Mouse (Mus musculus): ENCODE measurements around the gene Metap2. TPM values are rescaled to one million over a fixed set of nuclear protein-coding genes. Genes with fewer than 3 reads are reported as not detected.

Gene Metap2
- polyA plus RNA-seq, 1 experiment from 2014 or later, result 171 TPM

GRCm38 (mm10) chr10:93912917-93913316, 16.0 kb upstream of the Metap2 start:
- Histone ChIP-seq H3K4me2 (replicated peaks; ENCODE audit: low read depth, low read length) (no peak overlapping the region), H3K36me3 (ENCODE audit: insufficient read depth, low read length) (no peaks in the 10 kb centered on the region), H3K9ac (replicated peaks; ENCODE audit: low read length) (no peak overlapping the region), H3K4me1 (ENCODE audit: insufficient read depth, low read length) (no peaks in the 10 kb centered on the region), H3K27me3 (ENCODE audit: insufficient read depth, low read length) (no peaks in the 10 kb centered on the region), H3K27ac (ENCODE audit: low read length) (no peak overlapping the region), H3K4me3 (ENCODE audit: low read length) (no peak overlapping the region), H3K9me3 (ENCODE audit: low read length) (no peaks in the 10 kb centered on the region)
- no peak for ATAC-seq (ENCODE audit: low FRiP score, low TSS enrichment)
- 93% methylated on average over 1 of the region's 1 CpGs for WGBS

GRCm38 (mm10) chr10:93912136-93912855, 15.4 kb upstream of the Metap2 start:
- Histone ChIP-seq H3K4me1 (ENCODE audit: insufficient read depth, low read length) (no peaks in the 10 kb centered on the region), H3K27me3 (ENCODE audit: insufficient read depth, low read length) (no peaks in the 10 kb centered on the region), H3K27ac (ENCODE audit: low read length) (no peak overlapping the region), H3K9ac (replicated peaks; ENCODE audit: low read length) (no peak overlapping the region), H3K4me3 (ENCODE audit: low read length) (no peak overlapping the region), H3K4me2 (replicated peaks; ENCODE audit: low read depth, low read length) (no peak overlapping the region), H3K36me3 (ENCODE audit: insufficient read depth, low read length) (no peaks in the 10 kb centered on the region), H3K9me3 (ENCODE audit: low read length) (no peaks in the 10 kb centered on the region)
- ATAC-seq (ENCODE audit: low FRiP score, low TSS enrichment), result no peak
- WGBS, result 92% methylated on average over 5 of the region's 5 CpGs

- Histone ChIP-seq H3K9ac (replicated peaks; ENCODE audit: low read length) (no peak overlapping the region), H3K27me3 (ENCODE audit: insufficient read depth, low read length) (no peaks in the 10 kb centered on the region), H3K4me3 (ENCODE audit: low read length) (no peak overlapping the region), H3K9me3 (ENCODE audit: low read length) (no peaks in the 10 kb centered on the region), H3K4me2 (replicated peaks; ENCODE audit: low read depth, low read length) (no peak overlapping the region), H3K4me1 (ENCODE audit: insufficient read depth, low read length) (no peaks in the 10 kb centered on the region), H3K36me3 (ENCODE audit: insufficient read depth, low read length) (no peaks in the 10 kb centered on the region), H3K27ac (ENCODE audit: low read length) (no peak overlapping the region)
- ATAC-seq (ENCODE audit: low FRiP score, low TSS enrichment), result no peak
- 71% methylated on average over 5 of the region's 5 CpGs for WGBS
Measured at GRCm38 (mm10) chr10:93911326-93911725, 14.4 kb upstream of the Metap2 start.

GRCm38 (mm10) chr10:93909811-93910446, 13.0 kb upstream of the Metap2 start:
- no peaks in the 10 kb centered on the region for H3K4me1 ChIP-seq (ENCODE audit: insufficient read depth, low read length)
- H3K27ac ChIP-seq (ENCODE audit: low read length), result no peak overlapping the region
- 76% methylated on average over 5 of the region's 5 CpGs for WGBS
- H3K9ac ChIP-seq (replicated peaks; ENCODE audit: low read length), result no peak overlapping the region
- ATAC-seq (ENCODE audit: low FRiP score, low TSS enrichment), result no peak
- H3K4me2 ChIP-seq (replicated peaks; ENCODE audit: low read depth, low read length), result no peak overlapping the region
- H3K36me3 ChIP-seq (ENCODE audit: insufficient read depth, low read length), result no peaks in the 10 kb centered on the region
- H3K27me3 ChIP-seq (ENCODE audit: insufficient read depth, low read length), result no peaks in the 10 kb centered on the region
- no peak overlapping the region for H3K4me3 ChIP-seq (ENCODE audit: low read length)
- H3K9me3 ChIP-seq (ENCODE audit: low read length), result no peaks in the 10 kb centered on the region

- H3K9ac ChIP-seq (replicated peaks; ENCODE audit: low read length), result no peak overlapping the region
- no peaks in the 10 kb centered on the region for H3K36me3 ChIP-seq (ENCODE audit: insufficient read depth, low read length)
- H3K4me3 ChIP-seq (ENCODE audit: low read length), result no peak overlapping the region
- no peaks in the 10 kb centered on the region for H3K27me3 ChIP-seq (ENCODE audit: insufficient read depth, low read length)
- H3K9me3 ChIP-seq (ENCODE audit: low read length), result no peaks in the 10 kb centered on the region
- H3K4me2 ChIP-seq (replicated peaks; ENCODE audit: low read depth, low read length), result no peak overlapping the region
- H3K4me1 ChIP-seq (ENCODE audit: insufficient read depth, low read length), result no peaks in the 10 kb centered on the region
- ATAC-seq (ENCODE audit: low FRiP score, low TSS enrichment), result no peak
- WGBS, result 94% methylated on average over 1 of the region's 1 CpGs
- H3K27ac ChIP-seq (ENCODE audit: low read length), result no peak overlapping the region
Measured at GRCm38 (mm10) chr10:93909015-93909414, 12.1 kb upstream of the Metap2 start.

GRCm38 (mm10) chr10:93908540-93908939, 11.6 kb upstream of the Metap2 start:
- H3K4me1 ChIP-seq (ENCODE audit: insufficient read depth, low read length), result no peaks in the 10 kb centered on the region
- H3K9ac ChIP-seq (replicated peaks; ENCODE audit: low read length), result no peak overlapping the region
- H3K4me3 ChIP-seq (ENCODE audit: low read length), result no peak overlapping the region
- no peak for ATAC-seq (ENCODE audit: low FRiP score, low TSS enrichment)
- WGBS, result 84% methylated on average over 7 of the region's 7 CpGs
- H3K4me2 ChIP-seq (replicated peaks; ENCODE audit: low read depth, low read length), result no peak overlapping the region
- H3K27me3 ChIP-seq (ENCODE audit: insufficient read depth, low read length), result no peaks in the 10 kb centered on the region
- no peaks in the 10 kb centered on the region for H3K36me3 ChIP-seq (ENCODE audit: insufficient read depth, low read length)
- no peak overlapping the region for H3K27ac ChIP-seq (ENCODE audit: low read length)
- H3K9me3 ChIP-seq (ENCODE audit: low read length), result no peaks in the 10 kb centered on the region

- no peaks in the 10 kb centered on the region for H3K4me1 ChIP-seq (ENCODE audit: insufficient read depth, low read length)
- no peak for ATAC-seq (ENCODE audit: low FRiP score, low TSS enrichment)
- H3K9ac ChIP-seq (replicated peaks; ENCODE audit: low read length), result no peak overlapping the region
- no peak overlapping the region for H3K4me2 ChIP-seq (replicated peaks; ENCODE audit: low read depth, low read length)
- no peak overlapping the region for H3K27ac ChIP-seq (ENCODE audit: low read length)
- no peaks in the 10 kb centered on the region for H3K36me3 ChIP-seq (ENCODE audit: insufficient read depth, low read length)
- no peaks in the 10 kb centered on the region for H3K9me3 ChIP-seq (ENCODE audit: low read length)
- WGBS, result 43% methylated on average over 10 of the region's 10 CpGs
- H3K27me3 ChIP-seq (ENCODE audit: insufficient read depth, low read length), result no peaks in the 10 kb centered on the region
- H3K4me3 ChIP-seq (ENCODE audit: low read length), result no peak overlapping the region
Measured at GRCm38 (mm10) chr10:93907376-93907775, 10.5 kb upstream of the Metap2 start.

- no peak overlapping the region for H3K4me2 ChIP-seq (replicated peaks; ENCODE audit: low read depth, low read length)
- no peak overlapping the region for H3K9ac ChIP-seq (replicated peaks; ENCODE audit: low read length)
- H3K27ac ChIP-seq (ENCODE audit: low read length), result no peak overlapping the region
- 86% methylated on average over 11 of the region's 11 CpGs for WGBS
- ATAC-seq (ENCODE audit: low FRiP score, low TSS enrichment), result no peak
- H3K4me3 ChIP-seq (ENCODE audit: low read length), result no peak overlapping the region
- H3K36me3 ChIP-seq (ENCODE audit: insufficient read depth, low read length), result no peaks in the 10 kb centered on the region
- H3K4me1 ChIP-seq (ENCODE audit: insufficient read depth, low read length), result no peaks in the 10 kb centered on the region
- no peaks in the 10 kb centered on the region for H3K9me3 ChIP-seq (ENCODE audit: low read length)
- H3K27me3 ChIP-seq (ENCODE audit: insufficient read depth, low read length), result no peaks in the 10 kb centered on the region
Measured at GRCm38 (mm10) chr10:93899907-93900306, 3.0 kb upstream of the Metap2 start.

- WGBS, result 31% methylated on average over 2 of the region's 2 CpGs
- ATAC-seq (ENCODE audit: low FRiP score, low TSS enrichment), result peak; percentile 63; the same call in 1 of the 2 replicates
- no peak overlapping the region for H3K27ac ChIP-seq (ENCODE audit: low read length)
- H3K4me3 ChIP-seq (ENCODE audit: low read length), result no peak overlapping the region
- H3K4me2 ChIP-seq (replicated peaks; ENCODE audit: low read depth, low read length), result no peak overlapping the region
- no peaks in the 10 kb centered on the region for H3K27me3 ChIP-seq (ENCODE audit: insufficient read depth, low read length)
- no peaks in the 10 kb centered on the region for H3K36me3 ChIP-seq (ENCODE audit: insufficient read depth, low read length)
- no peaks in the 10 kb centered on the region for H3K4me1 ChIP-seq (ENCODE audit: insufficient read depth, low read length)
- H3K9me3 ChIP-seq (ENCODE audit: low read length), result no peaks in the 10 kb centered on the region
- no peak overlapping the region for H3K9ac ChIP-seq (replicated peaks; ENCODE audit: low read length)
Measured at GRCm38 (mm10) chr10:93899303-93899702, 2.4 kb upstream of the Metap2 start.

GRCm38 (mm10) chr10:93892551-93892950, 4.3 kb downstream of the Metap2 start:
- no peaks in the 10 kb centered on the region for H3K27me3 ChIP-seq (ENCODE audit: insufficient read depth, low read length)
- no peak overlapping the region for H3K27ac ChIP-seq (ENCODE audit: low read length)
- H3K4me1 ChIP-seq (ENCODE audit: insufficient read depth, low read length), result peaks cover 15% of the 10 kb centered on the region
- no peaks in the 10 kb centered on the region for H3K9me3 ChIP-seq (ENCODE audit: low read length)
- WGBS, result 88% methylated on average over 4 of the region's 4 CpGs
- no peak overlapping the region for H3K9ac ChIP-seq (replicated peaks; ENCODE audit: low read length)
- no peak overlapping the region for H3K4me2 ChIP-seq (replicated peaks; ENCODE audit: low read depth, low read length)
- H3K4me3 ChIP-seq (ENCODE audit: low read length), result no peak overlapping the region
- no peaks in the 10 kb centered on the region for H3K36me3 ChIP-seq (ENCODE audit: insufficient read depth, low read length)
- ATAC-seq (ENCODE audit: low FRiP score, low TSS enrichment), result no peak

Data from kidney, embryonic 16.5 days (tissue).